Mouse (Mus musculus): ENCODE results near the gene Rab40c. TPM values are rescaled to one million over a fixed set of nuclear protein-coding genes. Genes with fewer than 3 reads are reported as not detected.

Rab40c gene
- 15.0 and 15.9 TPM in 2 replicates for polyA plus RNA-seq (2014; fragmentation: Nextera tagmentation; extraction: Ambion mirVana)

DNA sequence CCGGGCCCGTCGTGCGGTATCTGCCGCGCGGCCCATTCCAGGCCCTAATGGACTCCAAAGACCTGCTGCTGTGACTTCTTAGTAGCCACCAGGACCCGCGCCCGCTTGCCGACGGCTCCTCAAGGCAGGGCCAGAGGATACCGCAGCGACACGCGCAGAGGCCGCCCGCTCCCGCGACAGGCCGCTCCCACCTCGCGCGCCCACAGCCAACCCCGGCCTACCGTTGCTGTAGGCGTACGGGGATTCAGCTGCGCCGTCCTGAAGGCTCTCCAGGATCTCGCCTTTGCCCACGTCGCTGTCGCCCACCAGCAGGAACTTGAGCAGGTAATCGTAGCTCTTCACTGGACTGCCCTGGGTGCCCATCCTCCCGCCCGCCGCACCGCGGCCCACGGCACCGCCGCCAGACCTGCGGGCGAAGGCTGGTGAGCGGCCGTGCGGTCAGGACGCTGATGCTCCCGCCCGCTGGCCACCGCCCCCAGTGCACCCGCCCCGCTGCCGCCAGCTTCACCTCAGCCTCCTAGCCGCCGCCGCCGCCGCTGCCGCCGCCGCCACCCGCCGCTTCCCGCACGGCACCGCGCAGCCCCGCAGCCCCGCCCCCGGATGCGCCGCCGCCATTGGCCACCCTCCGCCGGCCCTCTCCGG lies at the start of gene Rab40c:
Gene Rab40c (minus strand): TSS at position 584 of the 642 bp plus-strand sequence.
- Histone ChIP-seq H3K27ac (ENCODE audit: low read depth, low read length) (peak within 1 kb of the TSS; percentile 81), H3K4me3 (ENCODE audit: low read depth, low read length) (peak within 1 kb of the TSS; percentile 85), H3K27me3 (ENCODE audit: control insufficient read depth, insufficient read depth, low read length) (no peaks in the 10 kb centered on the region), H3K4me2 (peak within 1 kb of the TSS; percentile 97), H3K36me3 (ENCODE audit: control insufficient read depth, insufficient read depth, low read length) (no peaks in the 10 kb centered on the region), H3K4me1 (ENCODE audit: control insufficient read depth, insufficient read depth, low read length) (peaks cover 12% of the 10 kb centered on the region), H3K9me3 (ENCODE audit: control insufficient read depth, low read length) (no peaks in the 10 kb centered on the region), H3K9ac (ENCODE audit: low read length) (peak within 1 kb of the TSS; percentile 79)
- under 1% methylated on average over 76 of the region's 78 CpGs for WGBS
- DNase-seq (ENCODE audit: low spot score, missing footprints) (no peak), ATAC-seq (ENCODE audit: low FRiP score) (peak; percentile 4; the same call in 1 of the 2 replicates)

DNA sequence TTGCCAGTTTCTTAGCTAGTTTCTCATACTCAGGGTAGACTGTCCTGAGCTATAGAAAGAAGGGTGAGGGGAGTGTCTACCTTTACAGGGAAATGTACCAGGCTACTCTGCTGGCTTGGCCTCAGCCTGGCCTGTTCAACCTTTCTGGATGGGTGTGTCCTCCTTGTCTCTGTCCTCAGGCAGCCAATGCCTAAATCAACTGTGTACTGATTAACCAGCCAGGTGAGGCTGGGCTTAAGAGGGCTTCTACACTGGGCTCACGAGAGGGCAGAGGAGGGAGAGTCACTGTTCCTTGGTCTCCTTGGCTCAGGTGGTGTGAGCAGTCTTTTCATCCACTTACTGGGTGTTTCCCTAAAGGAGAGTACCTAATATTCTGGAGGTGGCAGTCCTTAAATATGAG lies 48.6 kb upstream of the Rab40c start:
- ATAC-seq (ENCODE audit: low FRiP score) (no peak), DNase-seq (ENCODE audit: low spot score, missing footprints) (no peak)
- Histone ChIP-seq H3K27me3 (ENCODE audit: control insufficient read depth, insufficient read depth, low read length) (no peaks in the 10 kb centered on the region), H3K9me3 (ENCODE audit: control insufficient read depth, low read length) (no peaks in the 10 kb centered on the region), H3K9ac (ENCODE audit: low read length) (no peak overlapping the region), H3K4me3 (ENCODE audit: low read depth, low read length) (no peak overlapping the region), H3K36me3 (ENCODE audit: control insufficient read depth, insufficient read depth, low read length) (peaks cover 2% of the 10 kb centered on the region; the same call in 1 of the 2 replicates), H3K4me1 (ENCODE audit: control insufficient read depth, insufficient read depth, low read length) (no peaks in the 10 kb centered on the region), H3K27ac (ENCODE audit: low read depth, low read length) (no peak overlapping the region), H3K4me2 (no peak overlapping the region)
- 82% methylated on average over 1 of the region's 1 CpGs for WGBS

DNA sequence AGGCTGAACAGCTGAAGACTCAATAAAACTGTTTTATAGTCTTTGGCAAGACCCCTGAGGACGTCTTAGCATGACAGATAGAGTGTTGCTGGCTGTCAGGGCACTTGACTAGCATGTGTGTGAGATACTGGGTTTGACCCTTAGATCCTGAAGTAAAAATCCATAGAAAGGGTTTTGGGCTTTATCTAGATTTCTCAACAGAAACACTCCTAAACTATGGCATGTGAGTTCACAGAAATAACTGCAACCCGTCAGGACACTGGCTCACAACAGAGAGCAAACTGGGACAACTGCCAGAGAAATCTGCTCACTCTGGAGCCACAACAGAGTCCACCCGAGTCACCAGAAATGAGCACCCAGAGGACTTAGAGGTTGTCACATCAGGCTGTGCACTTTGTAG lies 48.1 kb upstream of the Rab40c start:
- no peak overlapping the region for H3K9ac ChIP-seq (ENCODE audit: low read length)
- H3K27ac ChIP-seq (ENCODE audit: low read depth, low read length), result no peak overlapping the region
- H3K9me3 ChIP-seq (ENCODE audit: control insufficient read depth, low read length), result no peaks in the 10 kb centered on the region
- no peaks in the 10 kb centered on the region for H3K27me3 ChIP-seq (ENCODE audit: control insufficient read depth, insufficient read depth, low read length)
- no peak overlapping the region for H3K4me2 ChIP-seq
- DNase-seq (ENCODE audit: low spot score, missing footprints) (no peak), ATAC-seq (ENCODE audit: low FRiP score) (no peak)
- no peak overlapping the region for H3K4me3 ChIP-seq (ENCODE audit: low read depth, low read length)
- WGBS, result 82% methylated on average over 3 of the region's 3 CpGs
- no peaks in the 10 kb centered on the region for H3K4me1 ChIP-seq (ENCODE audit: control insufficient read depth, insufficient read depth, low read length)
- H3K36me3 ChIP-seq (ENCODE audit: control insufficient read depth, insufficient read depth, low read length), result no peaks in the 10 kb centered on the region

DNA sequence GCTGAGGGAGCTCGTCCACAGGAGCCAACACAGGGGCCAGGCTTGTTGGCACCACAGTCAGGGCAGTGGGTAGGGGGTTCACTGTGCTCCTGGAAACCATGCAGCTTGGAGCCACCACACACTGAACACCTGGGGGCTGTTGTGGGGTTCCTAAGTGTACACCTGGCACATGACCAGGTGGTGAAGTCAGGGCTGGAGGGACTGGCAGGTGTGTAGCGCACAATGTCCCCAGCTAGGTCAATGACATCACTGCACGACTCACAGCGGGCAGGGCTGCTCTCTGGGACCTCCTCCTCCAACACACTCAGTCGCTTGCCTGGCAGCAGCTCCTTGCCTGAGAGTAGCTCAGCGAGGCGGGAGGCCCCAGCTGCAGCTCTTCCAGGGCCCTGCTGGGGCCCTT lies 44.7 kb upstream of the Rab40c start:
- H3K9me3 ChIP-seq (ENCODE audit: control insufficient read depth, low read length), result no peaks in the 10 kb centered on the region
- H3K36me3 ChIP-seq (ENCODE audit: control insufficient read depth, insufficient read depth, low read length), result no peaks in the 10 kb centered on the region; the same call in 1 of the 2 replicates
- no peak overlapping the region for H3K4me3 ChIP-seq (ENCODE audit: low read depth, low read length)
- no peaks in the 10 kb centered on the region for H3K27me3 ChIP-seq (ENCODE audit: control insufficient read depth, insufficient read depth, low read length)
- no peak overlapping the region for H3K9ac ChIP-seq (ENCODE audit: low read length)
- H3K27ac ChIP-seq (ENCODE audit: low read depth, low read length), result no peak overlapping the region
- 92% methylated on average over 7 of the region's 7 CpGs for WGBS
- no peak overlapping the region for H3K4me2 ChIP-seq
- ATAC-seq (ENCODE audit: low FRiP score) (no peak), DNase-seq (ENCODE audit: low spot score, missing footprints) (peak; percentile 66)
- H3K4me1 ChIP-seq (ENCODE audit: control insufficient read depth, insufficient read depth, low read length), result no peaks in the 10 kb centered on the region

DNA sequence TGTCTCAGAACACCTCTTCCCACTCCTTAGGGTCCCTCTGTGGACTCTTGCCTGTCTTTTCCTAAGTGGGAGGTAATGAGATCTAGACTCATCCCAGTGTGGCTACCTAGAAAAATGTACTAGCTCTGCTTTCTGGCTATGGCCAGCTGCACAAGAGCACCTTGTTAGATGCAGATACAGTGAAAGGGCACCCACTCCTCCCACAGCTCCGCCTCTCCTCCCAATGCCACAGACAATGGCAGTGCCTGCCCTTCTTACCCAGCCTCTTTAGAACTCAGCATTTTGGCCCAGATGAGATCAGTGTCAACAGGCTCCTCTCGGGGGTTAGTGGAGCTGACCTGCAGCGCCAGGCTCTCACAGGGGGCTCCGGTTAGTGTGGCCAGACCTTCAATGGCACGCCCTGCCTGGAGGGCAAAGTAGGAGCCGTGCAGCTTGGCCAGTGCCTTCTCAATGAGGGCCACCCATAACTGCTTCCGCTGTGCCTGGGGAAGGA lies 42.9 kb upstream of the Rab40c start:
- Histone ChIP-seq H3K27ac (ENCODE audit: low read depth, low read length) (no peak overlapping the region), H3K36me3 (ENCODE audit: control insufficient read depth, insufficient read depth, low read length) (no peaks in the 10 kb centered on the region; the same call in 1 of the 2 replicates), H3K9me3 (ENCODE audit: control insufficient read depth, low read length) (no peaks in the 10 kb centered on the region), H3K4me3 (ENCODE audit: low read depth, low read length) (no peak overlapping the region), H3K4me2 (no peak overlapping the region), H3K4me1 (ENCODE audit: control insufficient read depth, insufficient read depth, low read length) (no peaks in the 10 kb centered on the region), H3K27me3 (ENCODE audit: control insufficient read depth, insufficient read depth, low read length) (no peaks in the 10 kb centered on the region), H3K9ac (ENCODE audit: low read length) (no peak overlapping the region)
- DNase-seq (ENCODE audit: low spot score, missing footprints), result no peak
- ATAC-seq (ENCODE audit: low FRiP score), result no peak
- 95% methylated on average over 7 of the region's 7 CpGs for WGBS

DNA sequence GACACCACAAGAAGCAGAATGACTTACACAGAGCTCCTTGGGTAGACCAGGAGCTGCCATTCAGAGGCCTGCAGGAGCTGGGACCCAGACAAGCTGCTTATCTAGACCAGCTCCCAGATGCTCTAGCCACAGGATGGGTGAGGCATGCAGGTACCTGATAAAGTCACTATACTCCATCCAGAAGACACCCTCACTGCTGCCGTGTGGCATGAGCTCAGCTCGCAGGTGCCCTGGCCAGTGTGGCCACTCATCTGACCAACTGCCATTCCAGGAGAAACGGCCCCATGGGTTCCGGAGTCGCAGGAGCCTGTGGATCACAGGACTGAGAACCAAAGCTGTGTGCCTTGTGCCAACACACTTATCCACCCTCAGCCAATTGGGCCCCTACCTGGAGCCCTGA lies 42.0 kb upstream of the Rab40c start:
- ATAC-seq (ENCODE audit: low FRiP score) (no peak), DNase-seq (ENCODE audit: low spot score, missing footprints) (peak; percentile 57)
- H3K4me1 ChIP-seq (ENCODE audit: control insufficient read depth, insufficient read depth, low read length), result no peaks in the 10 kb centered on the region
- H3K27ac ChIP-seq (ENCODE audit: low read depth, low read length), result no peak overlapping the region
- 94% methylated on average over 5 of the region's 5 CpGs for WGBS
- H3K36me3 ChIP-seq (ENCODE audit: control insufficient read depth, insufficient read depth, low read length), result no peaks in the 10 kb centered on the region; the same call in 1 of the 2 replicates
- no peak overlapping the region for H3K9ac ChIP-seq (ENCODE audit: low read length)
- H3K27me3 ChIP-seq (ENCODE audit: control insufficient read depth, insufficient read depth, low read length), result no peaks in the 10 kb centered on the region
- H3K4me2 ChIP-seq, result no peak overlapping the region
- no peaks in the 10 kb centered on the region for H3K9me3 ChIP-seq (ENCODE audit: control insufficient read depth, low read length)
- no peak overlapping the region for H3K4me3 ChIP-seq (ENCODE audit: low read depth, low read length)

DNA sequence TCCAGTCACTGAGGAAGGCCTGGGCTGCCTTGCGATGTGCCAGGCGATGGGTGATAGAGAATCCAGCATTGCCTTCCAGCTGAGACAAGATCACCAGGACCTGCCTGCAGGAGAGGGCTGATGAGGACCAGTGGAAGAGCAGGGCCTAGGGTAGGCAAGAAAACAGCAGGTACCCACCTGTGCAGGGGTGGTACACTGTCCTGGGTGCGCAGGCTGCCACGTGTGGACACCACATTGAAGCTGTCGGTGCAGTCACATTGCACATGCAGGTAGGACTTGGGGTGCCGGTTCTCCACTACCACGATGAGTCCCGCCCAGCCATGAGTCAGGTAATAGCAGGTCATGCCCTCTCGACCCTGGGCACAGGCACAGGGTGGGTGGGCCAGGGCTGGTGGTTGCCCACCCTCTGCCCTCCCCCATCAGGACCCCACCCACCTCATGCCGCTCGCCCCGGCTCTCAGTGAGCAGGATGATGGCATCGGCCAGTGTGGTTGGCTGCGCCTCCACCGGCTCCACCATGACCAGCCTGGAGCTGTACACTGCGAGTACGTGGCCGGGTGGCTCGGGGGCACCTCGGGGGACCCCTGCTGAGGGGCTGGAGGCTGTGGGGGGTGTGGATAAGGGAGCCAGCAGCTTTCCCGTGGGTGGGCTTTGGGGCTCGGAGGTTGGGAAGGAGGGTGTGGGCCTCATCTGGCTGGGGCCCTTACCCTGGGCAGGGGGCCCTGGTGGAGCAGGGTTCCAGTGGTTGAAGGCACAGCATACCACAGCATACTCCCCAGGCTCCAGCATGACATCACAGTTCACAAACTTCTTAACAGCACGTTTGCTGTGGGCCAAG lies 40.3 kb upstream of the Rab40c start:
- ATAC-seq (ENCODE audit: low FRiP score) (no peak), DNase-seq (ENCODE audit: low spot score, missing footprints) (peak; percentile 47)
- Histone ChIP-seq H3K36me3 (ENCODE audit: control insufficient read depth, insufficient read depth, low read length) (no peaks in the 10 kb centered on the region; the same call in 1 of the 2 replicates), H3K27ac (ENCODE audit: low read depth, low read length) (no peak overlapping the region), H3K4me3 (ENCODE audit: low read depth, low read length) (no peak overlapping the region), H3K9ac (ENCODE audit: low read length) (no peak overlapping the region), H3K27me3 (ENCODE audit: control insufficient read depth, insufficient read depth, low read length) (no peaks in the 10 kb centered on the region), H3K4me1 (ENCODE audit: control insufficient read depth, insufficient read depth, low read length) (no peaks in the 10 kb centered on the region), H3K4me2 (no peak overlapping the region), H3K9me3 (ENCODE audit: control insufficient read depth, low read length) (no peaks in the 10 kb centered on the region)
- WGBS, result 91% methylated on average over 23 of the region's 23 CpGs

DNA sequence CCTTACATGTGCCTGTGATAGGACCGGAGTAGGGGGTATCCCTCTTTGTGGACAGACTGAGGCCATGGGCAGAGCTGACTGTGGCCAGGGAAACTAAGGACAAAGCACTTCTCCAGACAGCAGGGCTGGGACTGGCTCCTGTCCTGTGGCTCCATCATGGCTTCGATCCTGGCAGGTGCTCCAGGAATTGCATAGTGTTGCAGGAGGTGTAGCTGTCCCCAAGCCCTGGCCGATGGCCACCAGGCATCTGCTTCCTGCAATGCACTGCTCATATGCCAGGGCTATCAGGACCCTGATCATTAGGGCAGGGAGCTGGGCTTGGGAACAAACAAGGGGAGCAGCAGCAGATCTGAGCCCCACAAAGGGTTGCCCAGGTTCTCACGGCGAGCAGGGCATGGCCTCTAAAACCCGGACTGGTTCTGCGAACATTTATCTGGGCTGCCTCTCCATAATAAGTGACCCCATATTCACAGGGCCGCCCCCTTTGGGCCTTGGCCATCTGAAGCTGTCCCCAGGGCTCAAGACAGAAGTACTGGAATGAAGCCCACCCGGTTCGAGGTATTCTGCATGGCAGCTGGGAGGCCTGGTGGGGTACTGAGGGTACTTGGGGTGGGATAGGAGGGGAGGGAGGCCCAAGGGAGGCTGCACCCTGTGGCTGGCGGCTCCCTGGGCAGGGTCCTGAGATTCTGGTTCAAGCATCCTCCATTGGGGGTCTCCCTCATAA lies 39.4 kb upstream of the Rab40c start:
- Histone ChIP-seq H3K27ac (ENCODE audit: low read depth, low read length) (no peak overlapping the region), H3K9me3 (ENCODE audit: control insufficient read depth, low read length) (no peaks in the 10 kb centered on the region), H3K36me3 (ENCODE audit: control insufficient read depth, insufficient read depth, low read length) (no peaks in the 10 kb centered on the region; the same call in 1 of the 2 replicates), H3K9ac (ENCODE audit: low read length) (no peak overlapping the region), H3K4me2 (no peak overlapping the region), H3K27me3 (ENCODE audit: control insufficient read depth, insufficient read depth, low read length) (no peaks in the 10 kb centered on the region), H3K4me3 (ENCODE audit: low read depth, low read length) (no peak overlapping the region), H3K4me1 (ENCODE audit: control insufficient read depth, insufficient read depth, low read length) (no peaks in the 10 kb centered on the region)
- 96% methylated on average over 11 of the region's 11 CpGs for WGBS
- peak; percentile 41 for DNase-seq (ENCODE audit: low spot score, missing footprints)
- ATAC-seq (ENCODE audit: low FRiP score), result no peak

All from midbrain, embryonic 11.5 days (tissue).